Mouse (Mus musculus) kidney, postnatal 0 days (tissue): ENCODE measurements at regions not wholly inside any gene's neighbourhood (a gene's known extent, or its start where the extent isn't known, plus 50 kb on each side); places are given as distances from the start of the nearest gene placed in this dataset.
A peak's percentile ranks its signal among the peaks of the same experiment; 100 is the strongest.
"Not testable (repeated sequence)": the region's sequence is repeated elsewhere in the genome, so short reads cannot be mapped to it uniquely, and the experiment has no call there.

Experiments
- ATAC-seq: fragments of 200-750 bp; cut with Nextera tagmentation; replicated peaks from 2 replicates; pipeline ENCODE4 v1.8.0; 2017; ENCODE audit warnings: low read depth, moderate number of reproducible peaks, moderate TSS enrichment, moderate library complexity; ENCODE audit not compliant: low FRiP score
- DNase-seq: peaks from one replicate; pipeline ENCODE4 v3.0.0-alpha.2; 2016; ENCODE audit warnings: low spot score
- H3K27ac ChIP-seq: fragments of 300-500 bp; sonication (generic); 2 replicates; pipeline ENCODE4 v1.5.1; 2014; ENCODE audit warnings: mild to moderate bottlenecking
- H3K27me3 ChIP-seq: fragments of 300-500 bp; sonication (generic); 2 replicates; pipeline ENCODE4 v1.6.1; 2014; ENCODE audit warnings: low read length, mixed read lengths; ENCODE audit not compliant: insufficient read depth
- H3K36me3 ChIP-seq: fragments of 300-500 bp; sonication (generic); 2 replicates; pipeline ENCODE4 v1.6.1; 2014; ENCODE audit warnings: low read length, mixed read lengths; ENCODE audit not compliant: insufficient read depth
- H3K4me1 ChIP-seq: fragments of 300-500 bp; sonication (generic); replicated peaks from 2 replicates; pipeline ENCODE4 v1.6.1; 2014; ENCODE audit warnings: antibody characterized with exemption, low read length, mixed read lengths; ENCODE audit not compliant: insufficient read depth
- H3K4me2 ChIP-seq: fragments of 300-500 bp; sonication (generic); 2 replicates; pipeline ENCODE4 v1.6.1; 2014; ENCODE audit warnings: mild to moderate bottlenecking, low read length, moderate library complexity, mixed read lengths
- H3K4me3 ChIP-seq: fragments of 300-500 bp; sonication (generic); replicated peaks from 2 replicates; pipeline ENCODE4 v1.5.1; 2014; ENCODE audit warnings: low read depth, low read length
- H3K9ac ChIP-seq: fragments of 300-500 bp; sonication (generic); 2 replicates; pipeline ENCODE4 v1.6.1; 2014; ENCODE audit warnings: low read depth, low read length
- H3K9me3 ChIP-seq: fragments of 300-500 bp; sonication (generic); replicated peaks from 2 replicates; pipeline ENCODE4 v1.6.1; 2016; ENCODE audit warnings: low read length, inconsistent platforms, mixed read lengths
- CTCF ChIP-seq: IDR thresholded peaks from 2 replicates; pipeline ENCODE4 v1.5.1; 2016; ENCODE audit warnings: antibody characterized with exemption, low read depth, mild to moderate bottlenecking, moderate library complexity
- WGBS: fragments of 180-500 bp; shearing (Covaris S2); extraction: QIAGEN DNeasy Blood & Tissue Kit; methylation state at CpG from one replicate; pipeline ENCODE4 v1.1.7; 2014; 5-methylcytosine and 5-hydroxymethylcytosine counted together

DNA sequence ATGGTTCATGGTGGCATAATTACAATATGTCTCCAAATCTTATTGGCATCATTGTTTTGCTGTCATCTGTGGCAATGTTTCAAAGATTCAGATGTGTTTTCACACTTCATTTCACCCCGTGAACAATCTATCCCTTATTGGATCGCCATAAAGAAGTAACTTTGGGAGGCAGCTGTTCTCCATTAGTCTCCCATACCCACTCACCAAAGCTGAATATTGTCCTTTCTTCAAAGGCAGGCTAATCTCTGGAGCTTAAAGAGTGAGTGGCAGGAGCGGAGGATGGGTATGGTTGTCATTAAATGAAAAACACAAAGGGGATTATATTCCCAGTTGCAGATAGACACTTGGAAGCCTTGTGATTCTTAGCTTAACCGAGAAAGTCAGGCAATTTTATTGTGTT, 2660.3 kb upstream of the Gm12353 start:
- no peak for DNase-seq
- TF ChIP-seq CTCF, result no peak
- whole genome bisulfite sequencing, result 77% methylated on average over 4 of the region's 4 CpGs
- H3K9ac ChIP-seq, result no peak overlapping the region
- H3K9me3 ChIP-seq, result no peaks in the 10 kb centered on the region
- no peak overlapping the region for H3K4me2 ChIP-seq
- no peak overlapping the region for H3K4me3 ChIP-seq
- no peaks in the 10 kb centered on the region for H3K27me3 ChIP-seq
- H3K4me1 ChIP-seq, result no peaks in the 10 kb centered on the region
- no peak for ATAC-seq
- H3K36me3 ChIP-seq, result no peaks in the 10 kb centered on the region
- no peak overlapping the region for H3K27ac ChIP-seq

- WGBS, result 60% methylated on average over 1 of the region's 1 CpGs
- H3K27me3 ChIP-seq, H3K9ac ChIP-seq, H3K36me3 ChIP-seq, H3K4me2 ChIP-seq, H3K4me3 ChIP-seq, H3K9me3 ChIP-seq, H3K4me1 ChIP-seq, DNase-seq, H3K27ac ChIP-seq, ATAC-seq: not testable (repeated sequence)
Measured at GRCm38 (mm10) chr4:16954591-16954990, 2650.7 kb upstream of the Gm12353 start.

DNA sequence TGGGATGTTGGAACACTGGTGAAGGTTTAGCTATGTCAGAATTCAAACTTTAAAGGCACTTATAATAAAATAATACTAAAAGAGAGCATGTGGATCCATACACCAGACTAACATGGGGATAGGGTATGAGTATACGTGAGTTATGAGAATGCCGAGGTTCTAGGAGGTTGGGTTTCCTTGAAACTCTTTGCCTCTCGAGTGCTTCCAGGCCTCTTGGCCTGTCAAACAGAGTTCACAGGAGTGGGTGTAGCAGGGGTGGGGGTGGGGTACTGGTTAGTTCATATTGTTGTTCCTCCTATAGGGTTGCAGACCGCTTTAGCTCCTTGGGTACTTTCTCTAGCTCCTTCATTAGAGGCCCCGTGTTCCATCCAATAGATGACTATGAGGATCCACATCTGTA, 2650.3 kb upstream of the Gm12353 start:
- not testable (repeated sequence) for H3K4me2 ChIP-seq, H3K9ac ChIP-seq, DNase-seq, H3K27me3 ChIP-seq, H3K4me3 ChIP-seq, ATAC-seq, H3K36me3 ChIP-seq, H3K9me3 ChIP-seq, H3K27ac ChIP-seq, H3K4me1 ChIP-seq
- 93% methylated on average over 5 of the region's 5 CpGs for WGBS

DNA sequence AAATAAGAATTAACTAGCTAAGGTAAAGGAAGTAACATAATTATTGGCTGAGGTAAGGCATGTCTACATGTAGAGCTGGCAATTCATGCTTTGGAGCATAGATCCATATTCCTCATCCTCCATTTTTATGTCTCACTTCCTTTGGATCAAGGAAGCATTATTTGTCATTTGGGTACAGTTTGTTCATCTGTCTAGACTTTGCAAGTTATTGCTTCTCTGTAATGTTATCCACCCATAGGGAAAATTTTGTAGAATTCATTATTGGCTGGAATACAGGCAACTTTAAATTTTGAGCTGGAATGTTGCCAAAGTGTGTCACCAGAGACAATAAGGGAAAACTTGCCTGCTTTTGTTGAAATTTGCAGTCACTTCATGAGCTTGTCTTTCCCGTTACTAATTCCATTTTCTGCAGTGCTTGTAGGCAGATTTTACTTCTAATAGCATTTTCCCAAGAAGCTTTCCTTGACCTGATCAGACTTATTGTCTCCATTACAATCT, 2623.5 kb upstream of the Gm12353 start:
- DNase-seq, result no peak
- Histone ChIP-seq H3K4me3 (no peak overlapping the region), H3K36me3 (no peaks in the 10 kb centered on the region), H3K4me2 (no peak overlapping the region), H3K4me1 (no peaks in the 10 kb centered on the region), H3K27me3 (no peaks in the 10 kb centered on the region), H3K27ac (no peak overlapping the region), H3K9me3 (no peaks in the 10 kb centered on the region), H3K9ac (no peak overlapping the region)
- no peak for TF ChIP-seq CTCF
- ATAC-seq, result no peak
- WGBS, result 70% methylated on average over 1 of the region's 1 CpGs

DNA sequence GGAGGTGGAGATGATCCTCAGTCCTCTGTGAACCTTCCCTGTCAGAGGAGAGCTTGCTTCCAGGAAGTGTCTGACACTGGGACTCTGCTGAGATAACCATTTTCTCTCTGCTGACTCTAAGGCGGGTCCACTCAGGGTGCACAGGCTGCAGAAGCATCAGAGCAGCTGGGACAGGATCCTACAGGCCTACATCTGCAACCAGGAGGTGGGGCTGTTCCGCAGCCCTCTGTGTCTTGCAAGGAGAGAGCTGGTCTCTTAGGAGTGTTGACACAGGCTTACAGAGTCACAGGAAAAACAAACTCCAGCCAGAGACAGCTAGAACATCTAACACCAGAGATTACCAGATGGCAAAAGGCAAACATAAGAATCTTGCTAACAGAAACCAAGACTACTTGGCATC, 2578.6 kb upstream of the Gm12353 start:
- ATAC-seq, result no peak
- H3K27ac ChIP-seq, result no peak overlapping the region
- DNase-seq, result peak; percentile 24

More for the DNA sequence above, 2578.6 kb upstream of the Gm12353 start:
- H3K4me3 ChIP-seq, result no peak overlapping the region
- WGBS, result 50% methylated on average over 2 of the region's 2 CpGs
- H3K9me3 ChIP-seq, result no peaks in the 10 kb centered on the region
- no peak overlapping the region for H3K9ac ChIP-seq
- H3K4me2 ChIP-seq, result no peak overlapping the region
- H3K27me3 ChIP-seq, result no peaks in the 10 kb centered on the region
- TF ChIP-seq CTCF, result peak; percentile 46
- no peaks in the 10 kb centered on the region for H3K4me1 ChIP-seq
- no peaks in the 10 kb centered on the region for H3K36me3 ChIP-seq
